Mouse (Mus musculus) MEL (cell line): Measurements from ENCODE around the gene Slc1a7. TPM values are rescaled to one million over a fixed set of nuclear protein-coding genes. Genes with fewer than 3 reads are reported as not detected.

Experiments used
- DNase-seq: peaks from one replicate; pipeline ENCODE4 v3.0.0; 2011; ENCODE audit warnings: low read depth, low spot score
- H3K27ac ChIP-seq: 2 replicates; pipeline ENCODE4 v1.5.1; 2012; ENCODE audit warnings: low read depth, mild to moderate bottlenecking, control low read depth, low read length, moderate library complexity; ENCODE audit not compliant: control insufficient read depth
- H3K27me3 ChIP-seq, 2 experiments: fragments of 150-350 bp in 1 of 2; sonication (generic) in 1 of 2; 2 replicates each; pipeline ENCODE4 v1.6.1; 2012; ENCODE audit warnings: low read length in 2 of 2, mild to moderate bottlenecking in 2 of 2, improper control_type of control experiment in 1 of 2, moderate library complexity in 1 of 2; ENCODE audit not compliant: insufficient read depth in 2 of 2, control insufficient read depth in 1 of 2
- H3K36me3 ChIP-seq, 2 experiments: 2 replicates each; pipeline ENCODE4 v1.6.1; 2012 to 2014; ENCODE audit warnings: low read length in 2 of 2, improper control_type of control experiment in 1 of 2, inconsistent platforms in 1 of 2, mild to moderate bottlenecking in 1 of 2; ENCODE audit not compliant: insufficient read depth in 2 of 2, control insufficient read depth in 1 of 2
- H3K4me1 ChIP-seq, 2 experiments: fragments of 150-350 bp in 1 of 2; sonication (generic) in 1 of 2; 2 replicates each; pipeline ENCODE4 v1.6.1; 2012; ENCODE audit warnings: low read length in 2 of 2, improper control_type of control experiment in 1 of 2, mild to moderate bottlenecking in 1 of 2; ENCODE audit not compliant: insufficient read depth in 2 of 2, control insufficient read depth in 1 of 2
- H3K4me3 ChIP-seq, 2 experiments: fragments of 150-350 bp in 1 of 2; sonication (generic) in 1 of 2; 2 replicates each; pipeline ENCODE4 v1.5.1; 2012; ENCODE audit warnings: low read depth in 2 of 2, low read length in 2 of 2, mild to moderate bottlenecking in 2 of 2, moderate library complexity in 2 of 2, control low read depth in 1 of 2, improper control_type of control experiment in 1 of 2; ENCODE audit not compliant: control insufficient read depth in 1 of 2, insufficient read depth in 1 of 2
- H3K79me2 ChIP-seq: 2 replicates; pipeline ENCODE4 v1.6.1; 2012; ENCODE audit warnings: mild to moderate bottlenecking, low read length, moderate library complexity; ENCODE audit not compliant: control insufficient read depth, poor library complexity, insufficient read depth
- H3K9ac ChIP-seq: 2 replicates; pipeline ENCODE4 v1.6.1; 2012; ENCODE audit warnings: low read depth, mild to moderate bottlenecking, control low read depth, low read length, moderate library complexity; ENCODE audit not compliant: control insufficient read depth, poor library complexity, severe bottlenecking
- H3K9me3 ChIP-seq: fragments of 150-350 bp; sonication (generic); replicated peaks from 2 replicates; pipeline ENCODE4 v1.6.1; 2012; ENCODE audit warnings: mild to moderate bottlenecking, low read length, improper control_type of control experiment, moderate library complexity; ENCODE audit not compliant: insufficient read depth
- CTCF ChIP-seq, 3 experiments: IDR thresholded peaks in 2 of 3; conservative IDR thresholded peaks in 1 of 3; 2 replicates each; pipeline ENCODE4 v1.5.1; 2011 to 2012; ENCODE audit warnings: low read length in 3 of 3, low read depth in 2 of 3, mild to moderate bottlenecking in 2 of 3, improper control_type of control experiment in 1 of 3, inconsistent platforms in 1 of 3, mixed read lengths in 1 of 3, moderate library complexity in 1 of 3; ENCODE audit not compliant: control insufficient read depth in 1 of 3, insufficient read depth in 1 of 3, poor library complexity in 1 of 3, severe bottlenecking in 1 of 3
- HCFC1 ChIP-seq: IDR thresholded peaks from 2 replicates; pipeline ENCODE4 v1.6.1; 2012; ENCODE audit warnings: low read depth, mild to moderate bottlenecking, inconsistent platforms, low read length, improper control_type of control experiment, moderate library complexity
- JUND ChIP-seq: IDR thresholded peaks from 2 replicates; pipeline ENCODE4 v1.6.1; 2011; ENCODE audit warnings: low read depth, mild to moderate bottlenecking, improper control_type of control experiment, low read length
- KAT2A ChIP-seq: conservative IDR thresholded peaks from 2 replicates; pipeline ENCODE4 v1.6.1; 2012; ENCODE audit warnings: low read depth, low read length, improper control_type of control experiment, inconsistent platforms
- MAFK ChIP-seq: IDR thresholded peaks from 2 replicates; pipeline ENCODE4 v1.6.1; 2011; ENCODE audit warnings: low read depth, mild to moderate bottlenecking, low read length, improper control_type of control experiment, borderline replicate concordance
- MAX ChIP-seq: IDR thresholded peaks from 2 replicates; pipeline ENCODE4 v1.6.1; 2011; ENCODE audit warnings: low read length, improper control_type of control experiment
- MEF2A ChIP-seq: IDR thresholded peaks from 2 replicates; pipeline ENCODE4 v1.6.1; 2014; ENCODE audit warnings: low read depth, mild to moderate bottlenecking, inconsistent platforms, low read length, improper control_type of control experiment; ENCODE audit not compliant: poor library complexity, insufficient replicate concordance, severe bottlenecking; ENCODE audit errors: extremely low read depth
- POLR2AphosphoS2 ChIP-seq: IDR thresholded peaks from 2 replicates; pipeline ENCODE4 v1.6.1; 2011; ENCODE audit warnings: low read length, improper control_type of control experiment
- RAD21 ChIP-seq: IDR thresholded peaks from 2 replicates; pipeline ENCODE4 v1.6.1; 2011; ENCODE audit warnings: mild to moderate bottlenecking, low read depth, low read length, improper control_type of control experiment
- RCOR1 ChIP-seq: IDR thresholded peaks from 2 replicates; pipeline ENCODE4 v1.6.1; 2012; ENCODE audit warnings: low read depth, mild to moderate bottlenecking, inconsistent platforms, low read length, improper control_type of control experiment
- SIN3A ChIP-seq: IDR thresholded peaks from 2 replicates; pipeline ENCODE4 v1.6.1; 2012; ENCODE audit warnings: low read length, improper control_type of control experiment, inconsistent platforms
- SMC3 ChIP-seq: IDR thresholded peaks from 2 replicates; pipeline ENCODE4 v1.6.1; 2011; ENCODE audit warnings: low read depth, low read length, improper control_type of control experiment
- TAL1 ChIP-seq: IDR thresholded peaks from 2 replicates; pipeline ENCODE4 v1.6.1; 2012; ENCODE audit warnings: mild to moderate bottlenecking, inconsistent platforms, low read length, moderate library complexity, mixed read lengths
- TBP ChIP-seq: IDR thresholded peaks from 2 replicates; pipeline ENCODE4 v1.8.0; 2011; ENCODE audit warnings: low read depth, low read length, improper control_type of control experiment
- USF1 ChIP-seq: IDR thresholded peaks from 2 replicates; pipeline ENCODE4 v1.6.1; 2014; ENCODE audit warnings: low read depth, mild to moderate bottlenecking, inconsistent platforms, low read length, improper control_type of control experiment, moderate library complexity
- USF2 ChIP-seq, 2 experiments: IDR thresholded peaks; 2 replicates each; pipeline ENCODE4 v1.6.1; 2011 to 2012; ENCODE audit warnings: improper control_type of control experiment in 2 of 2, low read length in 2 of 2, borderline replicate concordance in 1 of 2, inconsistent platforms in 1 of 2, low read depth in 1 of 2, mild to moderate bottlenecking in 1 of 2; ENCODE audit not compliant: insufficient read depth in 1 of 2
- ZC3H11A ChIP-seq: IDR thresholded peaks from 2 replicates; pipeline ENCODE4 v1.6.1; 2012; ENCODE audit warnings: low read depth, mild to moderate bottlenecking, inconsistent platforms, low read length, improper control_type of control experiment
- ZMIZ1 ChIP-seq: IDR thresholded peaks from 2 replicates; pipeline ENCODE4 v1.6.1; 2012; ENCODE audit warnings: low read depth, mild to moderate bottlenecking, inconsistent platforms, low read length, improper control_type of control experiment, moderate library complexity
- polyA plus RNA-seq, 2 experiments: library from polyadenylated mRNA; stranded (reverse) in 1 of 2; unstranded in 1 of 2; fragments of >175 nt in 1 of 2; fragments of >200 nt in 1 of 2; gene quantifications; 2 replicates each; pipeline versions ENCODE4 v1.2.1 to v1.2.4; 2012; ENCODE audit warnings: low replicate concordance in 2 of 2, low read depth in 1 of 2; ENCODE audit not compliant: insufficient read length in 2 of 2, insufficient read depth in 1 of 2, missing spikeins in 1 of 2
- total RNA-seq: library from RNA; depleted of rRNA; stranded (reverse); fragments of 300-350 nt; gene quantifications from 2 replicates; pipeline ENCODE4 v1.2.3, GENCODE M21; 2012

Slc1a7 gene
- total and polyA plus RNA-seq, 3 experiments: 0.68 TPM; not detected in 2

DNA sequence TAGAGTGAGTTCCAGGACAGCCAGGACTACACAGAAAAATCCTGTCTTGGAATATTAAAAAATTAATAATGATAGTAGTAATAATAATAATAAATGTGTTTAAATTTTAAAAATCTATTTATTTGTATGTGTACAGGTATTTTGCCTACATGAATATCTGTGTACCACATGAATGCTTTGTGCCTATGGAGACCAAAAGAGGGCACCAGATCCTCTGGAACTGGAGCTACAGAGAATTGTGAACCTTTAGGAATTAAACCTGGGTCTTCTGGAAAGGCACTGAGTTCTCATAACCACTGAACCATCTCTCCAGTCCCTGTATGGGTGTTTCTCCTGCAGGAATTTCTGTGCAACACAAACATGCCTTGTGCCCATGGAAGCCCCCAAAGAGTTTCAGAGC, 15.3 kb upstream of the Slc1a7 start:
- H3K27ac ChIP-seq: no peak overlapping the region
- peaks cover 0 to 3% of the 10 kb centered on the region in 2 experiments; a peak in 2 of 4 replicates for H3K36me3 ChIP-seq
- TF ChIP-seq MAFK: no peak
- TF ChIP-seq MAX: no peak
- no peak for TF ChIP-seq ZC3H11A
- TF ChIP-seq CTCF (IDR thresholded peaks at IDR 0.05 in 2 of 3, conservative IDR thresholded peaks at IDR 0.05 in 1 of 3; ENCODE audit: control insufficient read depth in 1 of 3, insufficient read depth in 1 of 3, low read depth in 2 of 3, low read length in 3 of 3, poor library complexity in 1 of 3, severe bottlenecking in 1 of 3): peak in 1 of 3 experiments; percentile 46; a peak in 2 of 6 replicates
- TF ChIP-seq TAL1: no peak
- no peak for TF ChIP-seq ZMIZ1
- no peak for TF ChIP-seq USF1
- TF ChIP-seq SMC3: peak; percentile 35; the same call in 1 of the 2 replicates
- no peak for TF ChIP-seq SIN3A
- TF ChIP-seq USF2 (IDR thresholded peaks at IDR 0.05; ENCODE audit: borderline replicate concordance in 1 of 2, insufficient read depth in 1 of 2, low read depth in 1 of 2, low read length in 2 of 2): no peak
- TF ChIP-seq POLR2AphosphoS2: no peak
- no peak for TF ChIP-seq KAT2A
- no peak for TF ChIP-seq JUND
- no peak for TF ChIP-seq RCOR1
- no peak for TF ChIP-seq TBP
- TF ChIP-seq HCFC1: no peak
- peak; percentile 62 for TF ChIP-seq RAD21
- H3K9me3 ChIP-seq: no peaks in the 10 kb centered on the region
- no peaks in the 10 kb centered on the region for H3K79me2 ChIP-seq
- no peak overlapping the region for H3K4me3 ChIP-seq
- no peak for DNase-seq
- H3K9ac ChIP-seq: no peak overlapping the region
- peaks cover 0 to 4% of the 10 kb centered on the region in 2 experiments for H3K27me3 ChIP-seq
- peaks cover 0 to 7% of the 10 kb centered on the region in 2 experiments; a peak in 2 of 4 replicates for H3K4me1 ChIP-seq

DNA sequence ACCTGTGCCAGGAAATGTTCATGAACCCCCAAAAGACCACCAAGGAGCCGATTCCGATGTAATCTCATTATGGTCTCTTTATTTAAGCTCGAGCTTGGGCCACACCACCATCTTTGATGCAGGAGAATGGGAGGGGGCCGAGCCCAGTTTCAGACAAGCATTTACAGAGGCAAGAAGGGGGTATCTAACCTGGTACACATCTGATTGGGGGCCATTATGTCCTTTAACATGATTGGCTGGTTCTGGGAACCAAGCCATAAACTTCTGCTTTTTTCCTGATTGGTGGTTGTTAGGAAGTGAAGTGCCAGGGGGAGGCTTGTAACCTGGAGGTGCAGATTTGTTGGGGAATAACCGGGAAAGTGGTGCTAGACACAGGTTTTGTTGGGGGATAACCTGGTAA, 12.4 kb upstream of the Slc1a7 start:
- Histone ChIP-seq H3K4me1 (peaks cover 0 to 7% of the 10 kb centered on the region in 2 experiments; a peak in 2 of 4 replicates), H3K79me2 (no peaks in the 10 kb centered on the region), H3K9me3 (no peaks in the 10 kb centered on the region), H3K4me3 (no peak overlapping the region), H3K27me3 (peaks cover 1 to 5% of the 10 kb centered on the region in 2 experiments), H3K36me3 (peaks cover 0 to 3% of the 10 kb centered on the region in 2 experiments; a peak in 1 of 4 replicates), H3K27ac (no peak overlapping the region), H3K9ac (no peak overlapping the region)
- peak; percentile 37 for DNase-seq
- no peak for TF ChIP-seq MEF2A
